Mouse (Mus musculus): ENCODE results near the gene Wdr63. TPM values are rescaled to one million over a fixed set of nuclear protein-coding genes. Genes with fewer than 3 reads are reported as not detected.

Wdr63 gene
- polyA plus RNA-seq, 1 experiment from 2014 or later = 1.3 TPM

- Histone ChIP-seq H3K27me3 (replicated peaks; ENCODE audit: control insufficient read depth, insufficient read depth, low read length) (no peaks in the 10 kb centered on the region; the same call in 1 of the 2 replicates), H3K27ac (ENCODE audit: low read depth, low read length) (no peak overlapping the region), H3K9me3 (ENCODE audit: control insufficient read depth, low read length) (no peaks in the 10 kb centered on the region), H3K36me3 (ENCODE audit: control insufficient read depth, insufficient read depth, low read length) (peaks cover 1% of the 10 kb centered on the region; the same call in 1 of the 2 replicates), H3K4me2 (ENCODE audit: low read length) (no peak overlapping the region), H3K4me3 (ENCODE audit: low read length) (no peak overlapping the region), H3K4me1 (ENCODE audit: control insufficient read depth, insufficient read depth, low read depth, low read length) (peaks cover 7% of the 10 kb centered on the region; the same call in 1 of the 2 replicates), H3K9ac (ENCODE audit: low read depth, low read length) (no peak overlapping the region)
- WGBS = 90% methylated on average over 14 of the region's 14 CpGs
- ATAC-seq = no peak
Measured at GRCm38 (mm10) chr3:145993481-145994201, 114.3 kb downstream of the Wdr63 start.

DNA sequence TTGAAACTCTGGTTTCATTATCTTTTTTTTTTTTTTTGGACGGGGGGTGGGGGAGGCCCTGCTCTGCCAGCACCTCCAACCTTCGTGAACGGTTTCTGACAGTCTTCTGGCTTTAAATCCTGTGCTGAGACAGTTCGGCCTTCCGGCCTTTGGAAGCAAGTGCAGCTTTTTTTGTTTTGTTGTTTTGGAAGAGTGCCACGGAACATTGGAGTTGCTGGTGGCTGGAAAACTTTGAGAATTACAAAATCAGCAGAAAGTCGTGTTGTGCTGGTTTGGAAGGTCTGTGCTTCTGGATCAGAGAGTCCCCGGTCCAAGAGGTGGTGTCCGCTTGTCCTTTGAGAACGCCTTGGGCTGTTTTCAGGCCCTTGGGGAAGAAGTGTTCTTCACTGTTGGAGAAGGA, 115.1 kb downstream of the Wdr63 start:
- H3K9ac ChIP-seq (ENCODE audit: low read depth, low read length) = no peak overlapping the region
- no peak overlapping the region for H3K4me2 ChIP-seq (ENCODE audit: low read length)
- H3K27ac ChIP-seq (ENCODE audit: low read depth, low read length) = no peak overlapping the region
- H3K27me3 ChIP-seq (replicated peaks; ENCODE audit: control insufficient read depth, insufficient read depth, low read length) = no peaks in the 10 kb centered on the region; the same call in 1 of the 2 replicates
- H3K4me3 ChIP-seq (ENCODE audit: low read length) = no peak overlapping the region
- no peak for ATAC-seq
- H3K36me3 ChIP-seq (ENCODE audit: control insufficient read depth, insufficient read depth, low read length) = no peaks in the 10 kb centered on the region
- no peaks in the 10 kb centered on the region for H3K9me3 ChIP-seq (ENCODE audit: control insufficient read depth, low read length)
- WGBS = 76% methylated on average over 10 of the region's 10 CpGs
- H3K4me1 ChIP-seq (ENCODE audit: control insufficient read depth, insufficient read depth, low read depth, low read length) = peaks cover 9% of the 10 kb centered on the region; the same call in 1 of the 2 replicates

DNA sequence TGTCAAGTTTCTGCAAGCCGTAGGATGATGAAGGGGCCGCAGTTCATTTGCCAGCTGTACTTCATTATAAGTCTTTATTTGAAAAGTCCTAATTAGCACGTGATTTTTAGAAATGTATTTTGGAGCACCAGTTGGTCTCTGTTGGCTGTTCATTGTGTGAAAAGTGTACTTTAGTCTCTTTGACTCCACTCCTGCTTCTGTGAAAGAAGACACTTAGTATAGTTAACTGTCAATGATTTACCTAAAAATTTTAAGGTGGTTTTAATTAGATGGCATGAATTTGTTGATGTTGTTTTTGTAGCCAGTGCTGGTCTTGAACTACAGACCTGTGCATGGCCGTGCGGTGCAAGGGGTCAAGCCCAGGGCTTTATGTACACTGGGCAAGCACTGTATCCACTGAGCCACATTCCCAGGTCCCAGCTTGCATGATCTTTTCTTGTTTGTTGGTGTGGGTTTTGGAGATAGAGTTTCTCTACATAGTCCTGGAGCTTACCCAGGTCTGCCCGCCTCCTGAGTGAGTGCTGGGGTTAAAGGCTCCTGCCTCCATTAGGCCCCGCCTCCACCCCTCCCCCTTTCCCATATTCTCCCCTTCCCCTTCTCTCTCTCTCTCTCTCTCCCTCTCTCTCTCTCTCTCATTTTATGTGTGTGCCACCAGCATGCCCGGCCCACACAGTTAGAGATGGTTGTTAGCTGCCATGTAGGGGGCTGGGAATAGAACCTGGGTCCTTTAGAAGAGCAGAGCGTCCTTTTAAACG, 115.8 kb downstream of the Wdr63 start:
- no peak overlapping the region for H3K4me2 ChIP-seq (ENCODE audit: low read length)
- H3K4me1 ChIP-seq (ENCODE audit: control insufficient read depth, insufficient read depth, low read depth, low read length) = peaks cover 12% of the 10 kb centered on the region; the same call in 1 of the 2 replicates
- no peak for ATAC-seq
- no peaks in the 10 kb centered on the region for H3K9me3 ChIP-seq (ENCODE audit: control insufficient read depth, low read length)
- H3K27ac ChIP-seq (ENCODE audit: low read depth, low read length) = no peak overlapping the region
- H3K9ac ChIP-seq (ENCODE audit: low read depth, low read length) = no peak overlapping the region
- WGBS = 86% methylated on average over 10 of the region's 10 CpGs
- H3K27me3 ChIP-seq (replicated peaks; ENCODE audit: control insufficient read depth, insufficient read depth, low read length) = no peaks in the 10 kb centered on the region; the same call in 1 of the 2 replicates
- no peaks in the 10 kb centered on the region for H3K36me3 ChIP-seq (ENCODE audit: control insufficient read depth, insufficient read depth, low read length)
- H3K4me3 ChIP-seq (ENCODE audit: low read length) = no peak overlapping the region

DNA sequence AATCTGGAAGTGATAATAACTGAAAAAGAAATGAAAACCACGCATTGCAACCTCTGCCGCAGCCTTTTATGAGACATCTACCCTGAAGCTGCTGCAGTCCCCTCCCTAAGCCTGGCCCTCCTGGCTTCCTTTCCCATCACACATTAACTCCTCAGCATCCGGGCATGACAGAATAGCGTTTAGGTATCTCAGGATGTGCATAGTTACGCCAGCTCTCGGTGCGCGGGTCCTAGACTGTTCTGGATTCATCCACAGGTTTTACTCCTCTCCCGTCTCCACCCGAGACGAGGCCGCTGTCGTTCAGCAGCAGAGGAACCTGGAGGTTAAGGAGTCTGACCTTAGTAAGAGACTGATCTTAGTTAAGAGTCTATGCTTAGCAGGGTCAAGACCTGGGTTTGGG, 116.8 kb downstream of the Wdr63 start:
- peaks cover 12% of the 10 kb centered on the region; the same call in 1 of the 2 replicates for H3K4me1 ChIP-seq (ENCODE audit: control insufficient read depth, insufficient read depth, low read depth, low read length)
- WGBS = 93% methylated on average over 13 of the region's 13 CpGs
- no peak overlapping the region for H3K9ac ChIP-seq (ENCODE audit: low read depth, low read length)
- no peaks in the 10 kb centered on the region for H3K36me3 ChIP-seq (ENCODE audit: control insufficient read depth, insufficient read depth, low read length)
- H3K4me3 ChIP-seq (ENCODE audit: low read length) = no peak overlapping the region
- H3K9me3 ChIP-seq (ENCODE audit: control insufficient read depth, low read length) = no peaks in the 10 kb centered on the region
- H3K4me2 ChIP-seq (ENCODE audit: low read length) = no peak overlapping the region
- no peak overlapping the region for H3K27ac ChIP-seq (ENCODE audit: low read depth, low read length)
- ATAC-seq = no peak
- H3K27me3 ChIP-seq (replicated peaks; ENCODE audit: control insufficient read depth, insufficient read depth, low read length) = peaks cover 6% of the 10 kb centered on the region

Other genes starting within 250 kb of the Wdr63 start
- 33.6 and 33.7 TPM in 2 replicates for gene Bcl10, start 185.3 kb downstream of the Wdr63 start, polyA plus RNA-seq (2015; fragmentation: Nextera tagmentation; extraction: Ambion mirVana)
- gene 2410004B18Rik, start 170.1 kb downstream of the Wdr63 start, polyA plus RNA-seq (2015; fragmentation: Nextera tagmentation; extraction: Ambion mirVana) = 74.9 and 88.9 TPM in 2 replicates
- gene Syde2, start 120.3 kb downstream of the Wdr63 start, polyA plus RNA-seq (2015; fragmentation: Nextera tagmentation; extraction: Ambion mirVana) = 0.28 and 0.56 TPM in 2 replicates
- 0.27 and 0.28 TPM in 2 replicates for gene Mcoln3, start 9.3 kb upstream of the Wdr63 start, polyA plus RNA-seq (2015; fragmentation: Nextera tagmentation; extraction: Ambion mirVana)
- 0.59 and 0.62 TPM in 2 replicates for gene Mcoln2, start 41.7 kb upstream of the Wdr63 start, polyA plus RNA-seq (2015; fragmentation: Nextera tagmentation; extraction: Ambion mirVana)
- gene Lpar3, start 112.8 kb upstream of the Wdr63 start, polyA plus RNA-seq (2015; fragmentation: Nextera tagmentation; extraction: Ambion mirVana) = 0.34 and 0.42 TPM in 2 replicates